Mouse (Mus musculus) A20 (cell line): ENCODE data around the gene Ugt1a10.
A peak's percentile ranks its signal among the peaks of the same experiment; 100 is the strongest.
"Not testable (repeated sequence)": the region's sequence is repeated elsewhere in the genome, so short reads cannot be mapped to it uniquely, and the experiment has no call there.

Source experiments
- DNase-seq: peaks from one replicate; pipeline ENCODE4 v3.0.0-alpha.2; 2011; ENCODE audit warnings: low read depth, low spot score

Ugt1a10 gene

GRCm38 (mm10) chr1:88138145-88138544 is 83.0 kb downstream of the Ugt1a10 start:
- no peak for DNase-seq

- DNase-seq: not testable (repeated sequence)
Measured at GRCm38 (mm10) chr1:88140492-88140891, 85.3 kb downstream of the Ugt1a10 start.

GRCm38 (mm10) chr1:88143966-88144675 is 88.9 kb downstream of the Ugt1a10 start:
- DNase-seq: peak; percentile 64

GRCm38 (mm10) chr1:88145278-88145677 is 90.1 kb downstream of the Ugt1a10 start:
- peak; percentile 43 for DNase-seq

GRCm38 (mm10) chr1:88150133-88150532 is 94.9 kb downstream of the Ugt1a10 start:
- peak; percentile 20 for DNase-seq

GRCm38 (mm10) chr1:88158430-88158829 is 103.2 kb downstream of the Ugt1a10 start:
- no peak for DNase-seq

GRCm38 (mm10) chr1:88165711-88166110 is 110.5 kb downstream of the Ugt1a10 start, which contains the start of gene Ugt1a5:
Gene Ugt1a5, plus strand, starts transcription at chr1:88166012.
- no peak for DNase-seq

GRCm38 (mm10) chr1:88172190-88172589 is 117.0 kb downstream of the Ugt1a10 start:
- DNase-seq: not testable (repeated sequence)

GRCm38 (mm10) chr1:88179657-88180056 is 124.5 kb downstream of the Ugt1a10 start:
- no peak for DNase-seq

- no peak for DNase-seq
Measured at GRCm38 (mm10) chr1:88186325-88186935, 131.2 kb downstream of the Ugt1a10 start.

- DNase-seq: no peak
Measured at GRCm38 (mm10) chr1:88192136-88192535, 136.9 kb downstream of the Ugt1a10 start.

- no peak for DNase-seq
Measured at GRCm38 (mm10) chr1:88195687-88196086, 140.5 kb downstream of the Ugt1a10 start.

- DNase-seq: no peak
Measured at GRCm38 (mm10) chr1:88197443-88197842, 142.3 kb downstream of the Ugt1a10 start.

- DNase-seq: no peak
Measured at GRCm38 (mm10) chr1:88199996-88200395, 144.8 kb downstream of the Ugt1a10 start.

- no peak for DNase-seq
Measured at GRCm38 (mm10) chr1:88200456-88200855, 145.3 kb downstream of the Ugt1a10 start, which contains the start of gene Ugt1a2. Gene Ugt1a2, plus strand, starts transcription at chr1:88200601.

GRCm38 (mm10) chr1:88205294-88205922 is 150.2 kb downstream of the Ugt1a10 start, which contains the start of gene Dnajb3:
Gene Dnajb3, minus strand, starts transcription at chr1:88205782.
- no peak for DNase-seq

- no peak for DNase-seq
Measured at GRCm38 (mm10) chr1:88206843-88207479, 151.8 kb downstream of the Ugt1a10 start.

- peak; percentile 13 for DNase-seq
Measured at GRCm38 (mm10) chr1:88211812-88212211, 156.6 kb downstream of the Ugt1a10 start, which contains the start of gene Ugt1a1. Gene Ugt1a1, plus strand, starts transcription at chr1:88211959.

GRCm38 (mm10) chr1:88212341-88213045 is 157.3 kb downstream of the Ugt1a10 start:
- DNase-seq: peak; percentile 16

- DNase-seq: no peak
Measured at GRCm38 (mm10) chr1:88213061-88213460, 157.9 kb downstream of the Ugt1a10 start.

GRCm38 (mm10) chr1:88213766-88214461 is 158.7 kb downstream of the Ugt1a10 start:
- peak; percentile 9 for DNase-seq
